Mouse (Mus musculus) bone marrow, adult 2 months (tissue): Measurements from ENCODE around the gene Zc3hav1.

Experiments
- CTCF ChIP-seq: fragments of 200-500 bp; IDR thresholded peaks from 2 replicates; pipeline ENCODE4 v1.5.1; 2011; ENCODE audit warnings: low read length, control low read depth; ENCODE audit not compliant: control insufficient read depth, insufficient read depth
- POLR2A ChIP-seq: fragments of 200-500 bp; IDR thresholded peaks from 2 replicates; pipeline ENCODE4 v1.6.1; 2011; ENCODE audit warnings: low read depth, mild to moderate bottlenecking, control low read depth, low read length, borderline replicate concordance; ENCODE audit not compliant: control insufficient read depth

DNA sequence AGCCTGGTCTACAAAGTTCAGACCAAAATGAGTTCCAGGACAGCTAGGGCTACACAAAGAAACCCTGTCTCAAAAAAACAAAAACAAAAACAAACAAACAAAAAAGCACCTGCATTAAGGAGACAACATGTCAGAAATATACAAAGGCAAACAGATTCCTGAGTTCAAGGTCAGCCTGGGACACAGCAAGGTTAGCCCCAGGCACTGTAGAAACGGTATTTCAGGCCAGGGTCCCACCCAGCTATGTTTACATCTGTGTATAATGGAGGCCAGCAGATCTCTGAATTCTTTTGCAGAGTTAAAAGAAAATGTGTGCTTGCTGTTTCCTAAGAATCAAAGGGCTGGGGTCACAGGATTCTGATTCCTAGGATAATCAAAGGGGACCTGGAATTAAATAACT lies 7.5 kb upstream of the Zc3hav1 start:
- TF ChIP-seq POLR2A (no peak), CTCF (no peak)
